Mouse (Mus musculus): Measurements from ENCODE around the gene Olfr588-ps1. TPM values are rescaled to one million over a fixed set of nuclear protein-coding genes. Genes with fewer than 3 reads are reported as not detected.

The Olfr588-ps1 gene
- not detected in 2 replicates for polyA plus RNA-seq (2012; rRNA removed)

GRCm38 (mm10) chr7:103140579-103140978 lies at the start of gene Olfr588-ps1:
TSS of gene Olfr588-ps1 (plus strand) at chr7:103140879.

GRCm38 (mm10) chr7:103097420-103097819 lies 43.3 kb upstream of the Olfr588-ps1 start, which contains the start of gene Olfr585:
TSS of gene Olfr585 (plus strand) at chr7:103097720.

GRCm38 (mm10) chr7:103125538-103125937 lies 15.1 kb upstream of the Olfr588-ps1 start, which contains the start of gene Olfr586:
TSS of gene Olfr586 (minus strand) at chr7:103125638.

GRCm38 (mm10) chr7:103156256-103156655 lies 15.6 kb downstream of the Olfr588-ps1 start, which contains the start of gene Olfr589:
TSS of gene Olfr589 (minus strand) at chr7:103156356.

GRCm38 (mm10) chr7:103178240-103178639 lies 37.6 kb downstream of the Olfr588-ps1 start, which contains the start of gene Olfr591:
TSS of gene Olfr591 (minus strand) at chr7:103178340.

GRCm38 (mm10) chr7:103184503-103184902 lies 43.8 kb downstream of the Olfr588-ps1 start, which contains the start of gene Olfr592:
TSS of gene Olfr592 (plus strand) at chr7:103184803.

Other genes starting within 250 kb of the Olfr588-ps1 start
- not detected in 2 replicates for gene Olfr569, start 250.0 kb upstream of the Olfr588-ps1 start, polyA plus RNA-seq (2012; rRNA removed)
- gene Olfr570, start 246.3 kb upstream of the Olfr588-ps1 start, polyA plus RNA-seq (2012; rRNA removed) = not detected in 2 replicates
- gene Olfr571, start 223.3 kb upstream of the Olfr588-ps1 start, polyA plus RNA-seq (2012; rRNA removed) = not detected in 2 replicates
- gene Olfr572, start 216.5 kb upstream of the Olfr588-ps1 start, polyA plus RNA-seq (2012; rRNA removed) = not detected in 2 replicates
- not detected in 2 replicates for gene Olfr573-ps1, start 198.3 kb upstream of the Olfr588-ps1 start, polyA plus RNA-seq (2012; rRNA removed)
- not detected in 2 replicates for gene Olfr574, start 192.4 kb upstream of the Olfr588-ps1 start, polyA plus RNA-seq (2012; rRNA removed)
- not detected in 2 replicates for gene Olfr575, start 182.1 kb upstream of the Olfr588-ps1 start, polyA plus RNA-seq (2012; rRNA removed)
- not detected in 2 replicates for gene Olfr576, start 178.2 kb upstream of the Olfr588-ps1 start, polyA plus RNA-seq (2012; rRNA removed)
- gene Olfr577, start 164.9 kb upstream of the Olfr588-ps1 start, polyA plus RNA-seq (2012; rRNA removed) = not detected in 2 replicates
- not detected in 2 replicates for gene Olfr578, start 151.6 kb upstream of the Olfr588-ps1 start, polyA plus RNA-seq (2012; rRNA removed)
- not detected in 2 replicates for gene Olfr582, start 102.9 kb upstream of the Olfr588-ps1 start, polyA plus RNA-seq (2012; rRNA removed)
- not detected in 2 replicates for gene Olfr583, start 89.6 kb upstream of the Olfr588-ps1 start, polyA plus RNA-seq (2012; rRNA removed)
- gene Olfr584, start 59.0 kb upstream of the Olfr588-ps1 start, polyA plus RNA-seq (2012; rRNA removed) = not detected in 2 replicates
- not detected in 2 replicates for gene Olfr585, start 43.2 kb upstream of the Olfr588-ps1 start, polyA plus RNA-seq (2012; rRNA removed)
- gene Olfr586, start 15.2 kb upstream of the Olfr588-ps1 start, polyA plus RNA-seq (2012; rRNA removed) = not detected in 2 replicates
- gene Olfr589, start 15.5 kb downstream of the Olfr588-ps1 start, polyA plus RNA-seq (2012; rRNA removed) = not detected in 2 replicates
- not detected in 2 replicates for gene Olfr591, start 37.5 kb downstream of the Olfr588-ps1 start, polyA plus RNA-seq (2012; rRNA removed)
- not detected in 2 replicates for gene Olfr592, start 43.9 kb downstream of the Olfr588-ps1 start, polyA plus RNA-seq (2012; rRNA removed)
- gene Olfr593, start 71.0 kb downstream of the Olfr588-ps1 start, polyA plus RNA-seq (2012; rRNA removed) = not detected in 2 replicates
- not detected in 2 replicates for gene Olfr594, start 76.1 kb downstream of the Olfr588-ps1 start, polyA plus RNA-seq (2012; rRNA removed)
- not detected in 2 replicates for gene Usp17ld, start 111.6 kb downstream of the Olfr588-ps1 start, polyA plus RNA-seq (2012; rRNA removed)
- not detected in 2 replicates for gene Olfr596, start 164.8 kb downstream of the Olfr588-ps1 start, polyA plus RNA-seq (2012; rRNA removed)
- not detected in 2 replicates for gene Olfr597, start 175.4 kb downstream of the Olfr588-ps1 start, polyA plus RNA-seq (2012; rRNA removed)
- gene Olfr598, start 182.7 kb downstream of the Olfr588-ps1 start, polyA plus RNA-seq (2012; rRNA removed) = not detected in 2 replicates
- not detected in 2 replicates for gene Olfr599, start 195.0 kb downstream of the Olfr588-ps1 start, polyA plus RNA-seq (2012; rRNA removed)
- not detected in 2 replicates for gene Olfr600, start 208.8 kb downstream of the Olfr588-ps1 start, polyA plus RNA-seq (2012; rRNA removed)
- not detected in 2 replicates for gene Olfr601, start 221.8 kb downstream of the Olfr588-ps1 start, polyA plus RNA-seq (2012; rRNA removed)
- gene Olfr603, start 245.3 kb downstream of the Olfr588-ps1 start, polyA plus RNA-seq (2012; rRNA removed) = not detected in 2 replicates

All from colon, adult 2 months (tissue).